Mouse (Mus musculus): ENCODE results near the gene Gm3417.

- TF ChIP-seq GABPA (IDR thresholded peaks at IDR 0.05; ENCODE audit: insufficient replicate concordance, low read depth, low read length) (no peak), CTCF (conservative IDR thresholded peaks at IDR 0.05 in 1 of 2, IDR thresholded peaks at IDR 0.05 in 1 of 2; ENCODE audit: low read depth in 2 of 2, low read length in 2 of 2) (no peak), POLR2AphosphoS2 (IDR thresholded peaks at IDR 0.05; ENCODE audit: low read depth, low read length) (peak; percentile 33; the same call in 1 of the 2 replicates), MXI1 (IDR thresholded peaks at IDR 0.05; ENCODE audit: low read depth, low read length) (no peak), MYC (IDR thresholded peaks at IDR 0.05; ENCODE audit: low read depth, low read length) (no peak), MAFK (IDR thresholded peaks at IDR 0.05; ENCODE audit: insufficient replicate concordance, low read length) (no peak), POLR2A (IDR thresholded peaks at IDR 0.05; ENCODE audit: low read depth, low read length) (no peak), EP300 (IDR thresholded peaks at IDR 0.05; ENCODE audit: low read length) (no peak), E2F4 (IDR thresholded peaks at IDR 0.05; ENCODE audit: insufficient replicate concordance, low read depth, low read length) (no peak), MEF2A (IDR thresholded peaks at IDR 0.05; ENCODE audit: borderline replicate concordance, low read depth, low read length) (no peak)
Observed at GRCm38 (mm10) chr17:14943729-14944059, 34.9 kb downstream of the Gm3417 start.
